Mouse (Mus musculus): ENCODE data around the gene Vmn1r226. TPM values are rescaled to one million over a fixed set of nuclear protein-coding genes. Genes with fewer than 3 reads are reported as not detected.

The Vmn1r226 gene
- total RNA-seq (2023; ENCODE audit: inconsistent age) = not detected in 4 replicates

DNA sequence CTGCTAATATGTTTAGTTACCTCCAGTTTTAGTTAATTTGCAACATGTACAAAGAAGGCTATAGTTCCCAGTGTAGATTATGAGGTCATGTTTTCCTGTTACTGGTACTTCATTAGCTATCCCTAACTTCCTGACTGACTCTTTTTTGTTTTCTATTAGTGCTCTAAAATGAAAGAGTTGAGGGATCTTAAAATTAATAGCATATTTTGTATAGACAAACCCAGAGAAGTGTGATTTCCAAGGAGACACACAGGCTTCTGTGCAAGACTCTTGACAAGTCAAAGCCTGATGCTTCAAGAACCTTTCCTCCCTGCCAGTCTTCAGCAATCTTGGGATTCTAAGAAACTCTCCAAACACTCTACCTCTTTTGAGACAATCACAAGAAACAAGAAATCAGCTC is at the start of gene Vmn1r226:
Vmn1r226 (plus strand) TSS at position 301 of the 400 bp plus-strand sequence.

GRCm38 (mm10) chr17:20729543-20729942 is 46.9 kb downstream of the Vmn1r226 start, which contains the start of gene Vmn1r227:
TSS of gene Vmn1r227 (plus strand) at chr17:20729843.

Other genes with a start within 250 kb of the Vmn1r226 start
- gene Vmn2r108, start 201.5 kb upstream of the Vmn1r226 start, total RNA-seq (2023; ENCODE audit: inconsistent age) = 0.06 to 0.10 TPM (median 0.10 TPM) in 3 of 4 replicates, not detected in the other
- gene Vmn1r225, start 184.7 kb upstream of the Vmn1r226 start, total RNA-seq (2023; ENCODE audit: inconsistent age) = not detected in 4 replicates
- gene Vmn2r109, start 118.1 kb upstream of the Vmn1r226 start, total RNA-seq (2023; ENCODE audit: inconsistent age) = not detected in 4 replicates
- gene Vmn2r110, start 86.4 kb upstream of the Vmn1r226 start, total RNA-seq (2023; ENCODE audit: inconsistent age) = not detected in 4 replicates
- gene Fpr-rs3, start 58.0 kb upstream of the Vmn1r226 start, total RNA-seq (2023; ENCODE audit: inconsistent age) = not detected in 4 replicates
- gene Vmn1r227, start 47.0 kb downstream of the Vmn1r226 start, total RNA-seq (2023; ENCODE audit: inconsistent age) = not detected in 4 replicates
- not detected in 4 replicates for gene Vmn1r228, start 103.3 kb downstream of the Vmn1r226 start, total RNA-seq (2023; ENCODE audit: inconsistent age)
- gene Vmn1r229, start 128.7 kb downstream of the Vmn1r226 start, total RNA-seq (2023; ENCODE audit: inconsistent age) = 0.06 TPM in 2 of 4 replicates, not detected in the others
- gene Vmn1r230, start 157.6 kb downstream of the Vmn1r226 start, total RNA-seq (2023; ENCODE audit: inconsistent age) = not detected in 4 replicates
- gene Vmn1r231, start 222.2 kb downstream of the Vmn1r226 start, total RNA-seq (2023; ENCODE audit: inconsistent age) = not detected in 4 replicates
- gene Vmn1r232, start 236.9 kb downstream of the Vmn1r226 start, total RNA-seq (2023; ENCODE audit: inconsistent age) = not detected in 4 replicates